Mouse (Mus musculus) thymus, postnatal 36 days (tissue): ENCODE results near the gene Tbx4.

Experiments
- DNase-seq, 2 experiments: peaks; one replicate each; pipeline ENCODE4 v3.0.0; 2022; ENCODE audit warnings: mixed read lengths in 2 of 2

The Tbx4 gene

DNA sequence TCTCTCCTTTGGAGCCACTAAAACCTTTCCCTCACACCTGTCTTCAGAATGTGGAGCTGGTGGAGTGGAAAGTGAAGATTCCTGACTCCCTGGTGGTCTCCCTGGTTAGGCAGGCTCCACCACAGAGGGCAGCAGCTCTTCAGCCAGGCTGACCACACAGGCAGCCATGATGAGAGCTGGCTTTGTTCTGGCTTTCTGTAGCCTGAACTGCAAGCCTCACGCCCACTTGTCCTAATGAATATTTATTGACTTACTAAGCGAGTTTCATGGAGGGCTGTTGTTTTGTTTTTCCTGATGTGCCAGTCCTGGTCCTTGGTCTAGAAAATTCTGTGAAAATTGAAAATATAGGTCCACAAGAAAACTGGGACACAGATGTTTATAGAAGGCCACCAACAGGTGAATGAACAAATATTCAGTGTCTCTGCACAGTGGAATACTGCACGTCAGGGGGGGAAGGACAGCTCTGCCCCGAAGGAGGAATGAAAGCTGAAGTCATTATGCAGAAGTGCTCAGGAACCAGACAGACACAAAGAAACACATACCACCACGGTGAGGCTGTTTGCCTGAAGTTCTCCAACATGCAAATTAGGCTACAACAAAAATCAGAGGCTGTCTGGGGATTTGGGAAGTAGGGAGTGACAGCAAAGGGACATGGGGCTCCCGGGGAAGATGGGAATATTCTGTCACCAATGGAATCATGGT lies 28.1 kb upstream of the Tbx4 start:
- no peak for DNase-seq

DNA sequence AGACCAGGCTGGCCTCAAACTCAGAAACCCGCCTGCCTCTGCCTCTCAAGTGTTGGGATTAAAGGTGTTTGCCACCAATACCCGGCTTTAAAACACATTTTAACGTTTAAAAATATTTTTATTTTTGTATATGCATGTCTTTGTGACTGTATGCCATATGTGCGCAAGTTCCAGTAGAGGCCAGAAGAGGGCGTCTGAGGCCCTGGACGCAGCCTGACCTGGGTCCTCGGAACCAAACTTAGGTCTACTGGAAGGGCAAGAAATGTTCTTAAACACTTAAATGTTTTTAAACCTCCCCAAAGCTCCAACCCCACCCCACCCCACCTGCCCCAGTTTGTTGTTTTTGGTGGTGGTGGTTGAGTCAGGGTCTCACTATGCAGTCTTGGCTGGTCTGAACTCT lies 21.9 kb upstream of the Tbx4 start:
- no peak for DNase-seq

DNA sequence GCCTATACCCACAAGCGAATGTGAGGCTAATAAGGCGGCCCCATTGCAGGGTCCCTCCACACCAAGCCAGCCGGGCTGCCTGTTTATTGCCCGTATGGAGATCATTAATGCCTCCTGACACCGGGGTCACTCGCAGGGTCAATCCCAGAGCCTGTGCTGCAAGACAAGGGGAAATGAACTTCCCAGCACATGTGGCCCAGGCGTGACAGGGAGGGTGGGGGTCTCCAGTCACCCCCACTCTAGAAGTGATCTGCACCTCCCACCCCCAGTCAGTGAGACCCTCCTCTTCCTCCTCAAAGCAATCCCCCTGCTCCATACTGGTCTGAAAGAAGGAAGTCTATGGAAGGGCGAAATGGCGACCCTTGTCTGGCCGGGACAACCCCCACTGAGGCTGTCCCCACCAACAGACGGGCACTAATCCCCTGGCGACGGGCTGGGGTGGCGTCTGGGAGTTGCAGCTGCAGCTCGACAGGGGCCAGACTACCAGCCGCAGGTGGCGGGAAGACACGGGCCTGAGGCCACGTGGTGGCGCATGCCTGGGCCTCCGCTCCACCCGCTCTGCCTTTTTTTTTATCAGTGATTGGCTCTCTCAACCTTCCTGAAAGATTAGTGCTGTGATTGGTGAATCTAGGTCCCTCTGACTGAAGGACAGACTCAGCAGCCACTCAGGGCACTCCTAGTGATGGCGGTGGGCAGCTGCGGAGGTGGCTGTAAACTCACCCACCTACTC lies 10.0 kb upstream of the Tbx4 start:
- DNase-seq, result no peak

DNA sequence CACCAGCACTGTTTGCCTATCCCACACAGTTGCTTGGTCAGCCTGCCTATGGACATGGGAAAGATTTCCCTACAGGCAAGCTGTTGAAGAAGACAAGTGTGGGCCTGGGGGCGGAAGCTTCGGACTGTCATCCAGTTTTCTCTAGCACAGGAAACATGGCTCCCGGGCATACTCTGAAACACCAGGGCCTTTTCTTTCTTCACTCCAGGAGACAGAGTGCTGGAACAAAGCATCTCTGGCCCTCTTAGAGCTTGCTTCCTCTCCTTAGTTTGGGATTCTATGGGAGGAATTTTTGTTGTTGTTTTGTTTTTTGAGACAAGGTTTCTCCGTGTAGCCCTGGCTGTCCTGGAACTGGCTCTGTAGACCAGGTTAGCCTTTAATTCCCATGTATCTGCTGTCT lies 1.7 kb upstream of the Tbx4 start:
- DNase-seq, result no peak

DNA sequence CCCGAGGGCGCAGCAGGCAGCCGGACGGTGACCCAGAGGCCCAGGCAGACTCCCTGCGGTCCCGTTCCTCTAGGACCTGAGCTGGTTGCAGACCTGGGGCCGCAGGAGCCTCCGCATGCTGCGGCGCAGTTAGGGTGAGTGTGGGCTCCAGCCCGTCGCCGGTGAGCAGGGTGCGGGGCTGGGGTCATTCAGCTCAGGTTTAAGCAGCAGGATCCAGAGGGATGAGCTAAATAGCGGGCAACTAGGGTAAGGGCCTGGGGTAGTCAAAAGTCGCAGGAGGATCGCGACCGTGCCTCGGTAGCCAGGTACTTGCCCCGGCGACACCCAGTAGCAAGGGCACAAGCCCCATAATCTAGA lies 185 bp downstream of the Tbx4 start:
- DNase-seq, result no peak

DNA sequence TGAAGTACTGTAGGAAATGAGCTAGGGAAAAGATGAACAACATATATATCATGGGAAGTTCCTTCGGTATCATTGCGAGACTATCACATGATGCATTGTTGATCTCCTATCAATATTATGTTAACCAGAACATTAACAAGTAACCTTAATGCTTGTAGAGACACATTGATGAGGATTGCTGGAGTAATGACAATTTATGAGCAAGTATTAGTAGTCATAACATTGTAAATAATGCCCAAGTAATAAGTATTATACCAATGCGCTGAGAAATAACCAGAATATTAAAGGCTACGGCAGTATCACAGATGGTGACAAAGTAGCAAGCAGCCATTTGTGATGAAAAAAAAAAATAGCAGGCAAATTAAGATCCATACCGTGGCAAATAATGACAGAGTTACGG lies 1.1 kb downstream of the Tbx4 start:
- no peak for DNase-seq

DNA sequence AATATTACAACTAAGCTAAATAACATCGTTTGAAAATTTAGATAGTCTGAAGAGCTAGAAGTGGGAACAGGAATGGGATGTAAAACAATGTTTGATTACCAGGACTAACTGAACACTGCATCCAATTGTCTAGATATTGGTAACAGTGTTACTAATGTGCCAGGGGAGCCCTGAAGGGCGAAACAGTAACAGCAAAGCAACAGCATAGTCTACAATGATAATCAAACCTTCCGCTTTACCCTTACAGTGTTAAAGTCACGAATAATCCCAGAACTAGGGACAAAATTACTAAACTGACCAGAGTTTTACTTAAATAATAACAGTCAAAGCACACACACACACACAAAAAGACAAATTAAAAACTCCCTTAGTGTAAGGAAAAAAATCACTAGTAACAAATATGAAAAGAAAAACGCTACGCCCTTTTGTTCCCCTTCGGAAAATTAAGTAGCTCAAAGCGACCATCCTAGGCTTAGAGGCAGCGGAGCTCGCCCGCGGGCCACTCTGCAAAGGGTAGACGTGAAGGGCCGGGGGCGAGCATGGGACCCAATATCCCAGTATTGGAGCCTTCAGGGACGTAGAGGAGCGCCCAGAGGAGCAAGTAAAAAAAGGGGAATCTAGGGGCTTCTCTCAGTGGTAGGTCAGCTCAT lies 1.7 kb downstream of the Tbx4 start:
- DNase-seq, result no peak

DNA sequence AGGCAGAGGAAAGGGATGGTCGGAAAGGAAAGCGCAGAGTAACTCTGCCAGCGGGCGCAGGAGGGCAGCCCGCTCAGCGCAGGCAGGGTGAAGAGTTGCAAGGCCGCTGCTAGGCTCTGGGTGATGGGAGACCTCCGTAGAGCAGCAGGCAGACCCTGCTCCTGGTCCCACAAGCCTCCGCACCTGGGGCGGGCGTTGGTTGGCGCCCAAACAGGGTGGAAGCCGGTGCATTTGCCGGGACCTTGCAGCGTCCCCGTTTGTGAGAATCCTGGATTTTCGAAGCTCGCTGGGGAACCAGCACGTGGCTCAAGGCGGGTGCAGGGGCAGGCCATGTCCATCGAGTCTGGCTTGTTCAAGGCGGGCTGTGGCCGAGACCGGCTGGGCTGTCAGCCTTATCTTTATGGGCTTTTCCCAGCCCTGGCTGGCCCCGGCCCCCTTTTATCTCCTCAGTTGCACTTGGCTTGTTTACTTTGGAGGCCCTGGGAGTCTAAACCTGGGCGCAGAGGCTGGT lies 2.3 kb downstream of the Tbx4 start:
- DNase-seq, result no peak

DNA sequence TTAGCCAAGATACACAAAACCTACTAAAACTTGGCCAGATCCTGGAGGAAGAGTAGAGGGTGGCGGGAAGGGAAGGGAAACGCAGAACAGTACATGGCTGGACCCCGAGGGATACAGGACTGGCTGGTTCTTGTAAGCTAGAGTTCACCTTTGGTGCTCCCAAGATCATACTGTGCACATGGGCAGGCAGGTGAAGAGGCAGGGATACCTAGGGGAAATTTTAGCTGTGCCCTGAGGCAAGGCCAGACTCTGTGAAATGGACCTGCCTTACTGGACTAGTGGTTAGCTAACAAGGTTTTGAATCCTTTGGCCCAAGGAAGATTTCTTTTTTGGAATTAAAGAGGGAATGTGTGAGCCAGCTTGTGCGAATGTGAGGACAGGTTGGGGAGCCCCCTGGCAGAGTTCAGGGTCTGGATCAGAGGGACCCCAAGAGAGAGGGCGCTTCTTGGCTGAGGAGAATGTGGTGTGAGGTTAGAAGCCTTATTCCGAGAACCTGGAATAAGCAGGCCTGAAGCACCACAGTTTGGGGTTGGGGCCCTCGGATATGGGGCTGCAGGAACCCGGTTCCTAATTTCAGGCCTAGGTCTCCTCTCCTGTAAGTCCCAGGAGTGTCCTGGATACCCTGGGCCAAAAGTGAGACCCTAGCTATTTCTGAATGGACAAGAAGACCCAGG lies 3.0 kb downstream of the Tbx4 start:
- DNase-seq, result no peak

DNA sequence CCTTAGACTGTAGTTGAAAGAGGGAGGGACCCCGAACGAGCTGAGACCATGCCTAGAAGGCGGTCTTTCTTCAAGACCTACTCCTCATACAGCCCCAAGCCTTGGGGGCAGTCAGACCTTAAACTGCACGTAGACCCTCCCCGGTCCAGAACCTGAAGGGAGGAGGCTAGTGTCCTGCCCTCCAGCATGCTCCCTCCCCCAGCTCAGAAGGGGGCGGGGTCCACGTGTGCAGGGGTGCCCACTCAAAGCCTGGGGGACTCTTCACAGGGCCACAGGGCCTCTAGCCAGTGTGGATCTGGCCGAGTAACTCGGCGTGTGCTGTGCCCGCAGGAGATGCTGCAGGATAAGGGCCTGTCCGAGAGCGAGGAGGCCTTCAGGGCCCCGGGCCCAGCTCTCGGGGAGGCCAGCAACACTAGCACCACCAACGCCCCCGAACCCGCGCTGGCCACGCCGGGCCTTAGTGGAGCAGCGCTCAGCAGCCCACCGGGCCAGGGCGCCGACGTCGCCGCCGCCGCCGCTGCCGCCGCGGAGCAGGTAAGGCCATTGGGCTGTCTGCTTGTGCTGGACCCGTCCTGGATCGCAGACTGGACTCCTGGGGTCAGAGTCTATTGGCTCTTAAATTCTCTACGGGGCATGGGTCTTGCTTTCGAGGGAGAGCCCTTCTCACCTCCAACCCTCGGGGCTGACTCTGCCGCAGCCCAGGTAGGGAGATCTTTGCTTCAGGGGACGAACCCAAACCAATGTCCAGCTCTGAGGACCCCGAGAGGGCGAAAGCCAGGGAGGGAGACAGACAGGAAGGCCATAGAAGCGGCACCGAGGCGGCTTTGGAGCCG lies 3.7 kb downstream of the Tbx4 start:
- DNase-seq, result no peak

DNA sequence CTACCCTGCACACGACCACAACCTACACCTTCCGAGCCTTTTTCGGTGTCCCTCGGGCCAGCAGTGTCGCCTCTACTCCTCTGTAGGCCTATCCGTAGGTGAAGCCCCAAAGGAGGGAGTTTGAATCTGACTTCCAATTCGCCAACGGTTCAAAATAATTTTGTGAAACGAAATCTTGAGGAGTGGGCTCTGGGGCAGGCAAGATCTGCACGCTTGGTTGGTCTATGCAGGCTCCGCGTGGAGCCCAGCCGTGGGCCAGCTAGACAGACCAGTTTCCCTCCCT lies 4.3 kb downstream of the Tbx4 start:
- no peak for DNase-seq

DNA sequence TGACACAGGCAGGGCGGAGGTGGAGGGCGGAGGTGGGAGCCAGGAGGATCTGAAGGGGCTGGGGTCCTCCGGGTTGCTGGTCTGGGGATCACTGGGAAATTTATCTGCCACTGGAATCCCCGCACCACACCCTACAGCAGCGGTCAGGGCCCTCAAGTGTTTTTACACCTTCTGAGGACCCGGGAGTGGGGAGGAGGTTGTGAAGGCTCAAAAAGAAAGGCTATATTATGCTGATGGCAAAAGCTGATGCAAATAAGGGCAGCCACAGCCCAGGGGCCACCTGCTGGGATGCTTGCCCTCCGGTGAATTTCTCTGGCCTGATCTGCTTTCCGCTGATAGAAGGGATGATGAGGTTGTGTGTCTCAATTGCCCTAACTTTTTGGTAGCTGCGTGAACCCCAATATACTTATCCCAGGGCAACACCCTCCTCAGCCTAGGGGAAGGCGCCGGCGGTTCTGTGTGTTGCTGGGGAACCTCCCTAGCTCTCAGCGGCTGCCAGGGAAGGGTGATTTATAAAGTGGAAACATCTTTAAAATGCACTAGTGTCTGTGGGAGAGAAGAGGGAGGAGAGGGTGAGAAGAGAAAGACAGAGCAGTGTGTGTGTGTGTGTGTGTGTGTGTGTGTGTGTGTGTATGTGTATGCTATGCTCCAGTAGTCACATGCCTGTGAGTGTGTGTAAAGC lies 4.9 kb downstream of the Tbx4 start:
- no peak for DNase-seq

DNA sequence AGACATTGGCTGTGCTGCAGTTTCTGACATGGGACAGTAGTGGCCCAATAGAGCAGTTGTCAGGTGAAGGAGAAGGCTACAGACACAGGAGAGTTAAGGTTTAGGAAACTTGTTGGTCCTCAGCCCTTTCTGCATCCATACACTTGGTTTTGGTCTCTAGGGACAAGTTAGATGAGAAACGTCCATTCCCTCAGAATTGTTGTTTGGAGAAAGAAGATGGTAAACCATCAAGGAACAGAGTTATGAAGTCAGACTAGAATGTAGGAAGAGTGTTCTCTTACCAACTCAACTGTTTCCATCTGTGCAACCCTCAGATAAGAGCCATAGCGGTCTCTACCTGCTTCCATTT lies 5.4 kb downstream of the Tbx4 start:
- no peak for DNase-seq

DNA sequence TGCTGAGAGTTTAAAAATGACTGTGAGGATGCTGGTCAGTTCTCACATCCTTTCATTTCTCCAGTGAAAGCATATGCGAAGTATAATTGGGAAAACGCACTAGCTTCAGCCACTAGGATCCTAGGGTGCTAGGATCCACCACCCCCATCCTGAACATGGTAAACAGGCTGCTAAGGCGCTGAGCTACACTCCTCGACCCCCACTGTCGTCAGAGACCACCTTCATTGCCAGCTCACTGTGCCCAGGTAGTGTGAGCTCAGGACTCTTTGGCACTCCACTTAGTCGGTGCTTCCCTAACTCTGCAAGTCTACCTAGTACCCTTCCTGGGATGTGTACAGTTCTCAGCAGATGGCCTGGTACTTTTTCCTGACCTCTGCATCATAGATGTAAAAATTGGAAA lies 6.5 kb downstream of the Tbx4 start:
- no peak for DNase-seq

DNA sequence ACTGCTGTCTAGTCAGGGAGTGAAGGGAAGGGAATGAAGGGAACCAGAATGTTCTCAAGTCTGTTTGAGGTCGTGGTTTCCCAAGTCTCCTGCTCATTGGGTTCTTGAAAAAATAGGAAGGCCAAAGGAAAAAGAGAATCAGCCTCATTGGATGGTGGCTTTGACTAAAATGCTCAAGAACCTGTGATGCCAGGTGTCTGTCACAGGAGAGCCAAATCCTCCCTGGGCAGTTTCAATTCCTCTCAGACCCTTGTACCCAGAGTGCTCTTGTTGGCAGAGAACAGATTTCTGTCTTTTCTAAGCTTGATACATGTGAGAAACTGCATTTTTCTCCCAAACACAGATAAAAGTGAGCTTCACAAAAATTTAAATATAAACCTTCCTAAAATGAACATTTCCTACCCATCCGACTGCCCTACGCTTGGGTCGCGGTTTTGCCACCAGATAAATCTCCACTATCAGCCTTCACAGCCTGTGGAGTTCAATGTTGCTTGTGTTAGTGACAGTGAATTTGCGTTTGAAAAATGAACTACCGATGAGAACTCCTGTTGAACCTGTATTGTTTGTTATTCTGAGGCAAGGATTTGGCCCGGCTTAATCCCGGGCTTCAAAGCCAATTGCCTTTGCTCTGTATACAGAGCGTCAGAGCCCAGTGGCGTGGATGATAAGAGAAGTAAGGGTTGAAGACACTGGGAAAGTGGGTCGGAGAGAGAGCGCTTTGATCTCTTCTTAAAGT lies 7.3 kb downstream of the Tbx4 start:
- no peak for DNase-seq

DNA sequence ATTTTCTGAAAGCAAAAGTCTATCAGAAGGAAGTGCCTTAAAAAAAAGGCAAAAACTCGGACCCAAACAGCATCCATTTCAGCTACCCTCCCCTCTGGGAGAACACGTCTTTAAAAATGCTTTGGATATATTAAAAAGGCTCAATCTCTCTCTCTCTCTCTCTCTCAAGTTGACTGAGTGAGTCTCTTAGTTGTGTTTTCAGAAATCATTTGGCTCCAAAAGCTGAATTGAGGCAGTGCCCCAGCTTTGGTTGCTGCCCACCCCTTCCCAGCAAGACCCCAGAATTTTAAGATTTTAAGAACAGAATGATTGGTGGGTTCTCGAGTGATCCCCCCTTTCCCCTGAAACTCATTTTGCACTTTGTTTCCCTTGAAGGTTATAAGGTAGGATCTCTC lies 7.9 kb downstream of the Tbx4 start:
- no peak for DNase-seq

DNA sequence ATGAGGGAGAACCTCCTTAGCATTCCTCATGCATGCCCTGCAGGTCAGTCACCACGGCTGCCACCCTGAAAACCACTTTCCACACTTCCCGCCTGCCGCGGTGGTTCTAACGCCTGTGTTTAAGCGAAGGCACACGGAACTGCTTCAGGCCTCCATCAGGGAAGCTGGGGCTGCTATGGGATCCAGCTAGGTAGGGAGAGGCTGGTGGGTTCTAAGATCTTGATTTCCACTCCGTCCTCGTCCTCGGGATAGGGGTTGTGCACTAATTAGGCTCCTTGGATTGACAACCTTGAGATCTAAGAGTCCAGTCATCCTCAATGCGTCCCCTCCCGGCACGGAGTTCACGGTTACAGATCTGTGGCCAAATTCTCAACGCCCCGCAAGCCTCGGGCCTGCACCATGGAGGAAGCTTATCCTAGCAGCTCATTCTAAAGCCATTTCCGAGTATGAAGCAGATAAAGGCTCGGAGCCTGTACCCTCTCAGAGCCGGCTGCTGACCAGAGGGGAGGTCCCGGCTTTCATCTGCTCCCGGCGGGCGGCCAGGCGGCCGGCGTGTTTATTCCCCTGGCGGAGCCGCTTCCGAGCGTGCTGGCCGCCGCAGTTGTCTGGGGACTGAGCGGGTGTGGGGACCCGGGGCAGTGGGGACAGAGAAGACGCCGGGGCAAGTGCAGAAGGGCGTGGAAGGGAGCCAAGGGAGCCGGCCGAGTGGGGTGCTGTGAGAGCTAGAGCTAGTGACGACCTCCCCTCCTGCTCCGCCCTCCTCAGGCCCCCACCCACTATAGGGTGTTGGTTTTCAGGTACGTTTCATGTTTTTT lies 8.7 kb downstream of the Tbx4 start:
- DNase-seq, result no peak

DNA sequence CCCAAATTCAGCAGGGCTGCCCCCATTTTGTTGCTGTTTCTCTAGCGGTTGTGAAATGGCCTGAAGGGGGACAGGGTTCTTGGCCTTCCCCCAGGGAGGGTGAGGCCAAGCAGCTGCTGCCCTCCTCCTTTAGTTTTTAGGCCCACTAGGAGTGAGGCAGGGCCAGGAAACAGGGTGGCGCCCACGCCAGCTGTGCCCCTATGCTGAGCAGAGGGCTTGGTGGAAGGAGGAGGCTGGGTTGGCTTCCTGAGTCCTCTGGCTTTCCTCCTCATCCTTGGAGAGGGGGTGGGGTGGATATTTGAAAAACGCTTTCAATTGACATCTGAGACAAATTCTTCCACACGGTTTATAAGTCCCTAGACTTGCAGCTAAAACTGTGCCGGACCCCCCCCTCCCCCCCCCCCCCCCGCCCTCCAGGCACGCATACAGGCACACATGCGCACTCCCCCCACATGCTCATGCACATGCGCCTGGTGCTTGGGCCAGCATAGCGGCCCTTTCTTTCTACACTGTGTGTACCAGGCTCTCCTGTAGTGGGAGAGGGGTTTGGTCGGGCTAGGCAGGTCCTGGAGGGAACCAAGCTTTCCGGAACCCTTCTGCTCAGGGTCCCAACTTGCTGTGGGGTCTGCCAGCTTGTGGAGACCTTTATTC lies 10.2 kb downstream of the Tbx4 start:
- DNase-seq, result no peak

DNA sequence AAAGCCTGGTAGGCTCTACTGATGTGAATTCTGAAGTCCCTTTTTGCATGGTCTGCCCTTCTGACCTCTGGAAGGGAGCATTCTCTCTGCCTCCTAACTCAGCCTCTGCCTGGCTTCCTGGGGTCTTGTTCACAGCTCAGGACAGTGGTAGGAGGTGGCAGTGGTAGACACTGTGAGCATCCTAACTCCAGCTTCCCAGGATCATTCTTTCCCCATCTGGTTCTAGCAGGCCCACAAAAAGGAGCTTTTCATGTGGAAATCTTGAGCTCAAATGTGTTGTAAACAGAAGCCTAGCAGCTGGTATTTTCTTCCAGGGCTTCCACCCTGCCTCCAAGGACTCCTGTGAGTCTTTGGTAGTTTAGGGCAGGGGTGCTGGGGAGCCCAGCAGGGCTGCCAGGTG lies 14.1 kb downstream of the Tbx4 start:
- DNase-seq, result no peak

DNA sequence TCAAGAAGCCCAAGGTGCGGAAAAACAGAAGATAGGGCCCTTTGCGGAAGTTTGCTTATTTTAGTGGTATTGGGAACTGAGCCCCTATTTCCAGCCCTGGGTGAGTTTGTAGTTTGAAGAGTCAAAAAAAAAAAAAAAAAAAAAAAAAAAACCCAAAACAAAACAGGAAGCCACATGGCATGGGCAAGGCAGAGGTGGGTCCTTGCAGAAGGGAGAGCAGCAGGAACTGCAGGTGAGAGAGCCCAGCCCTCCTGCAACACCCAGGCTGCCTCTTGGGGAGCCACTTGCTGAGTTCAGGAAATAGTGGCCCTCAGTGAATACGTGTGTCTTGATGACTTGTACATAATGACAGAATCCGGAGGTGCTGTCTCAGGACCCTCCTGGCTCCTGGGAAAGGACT lies 23.3 kb downstream of the Tbx4 start:
- no peak for DNase-seq
